Mouse (Mus musculus) neural tube, embryonic 14.5 days (tissue): Measurements from ENCODE around the gene Ahdc1. TPM values are rescaled to one million over a fixed set of nuclear protein-coding genes. Genes with fewer than 3 reads are reported as not detected.

ENCODE experiments used
- ATAC-seq: fragments of 200-750 bp; cut with Nextera tagmentation; 2 replicates; pipeline ENCODE4 v1.8.0; 2017; ENCODE audit warnings: low read depth, mild to moderate bottlenecking, moderate TSS enrichment, moderate library complexity
- H3K27ac ChIP-seq: fragments of 300-500 bp; sonication (generic); 2 replicates; pipeline ENCODE4 v1.5.1; 2014; ENCODE audit warnings: low read depth, mild to moderate bottlenecking, control low read depth, low read length, moderate library complexity, mixed read lengths
- H3K27me3 ChIP-seq: fragments of 300-500 bp; sonication (generic); 2 replicates; pipeline ENCODE4 v1.6.1; 2014; ENCODE audit warnings: low read length; ENCODE audit not compliant: control insufficient read depth, insufficient read depth
- H3K36me3 ChIP-seq: fragments of 300-500 bp; sonication (generic); 2 replicates; pipeline ENCODE4 v1.6.1; 2014; ENCODE audit warnings: low read length, mixed read lengths; ENCODE audit not compliant: control insufficient read depth, insufficient read depth
- H3K4me1 ChIP-seq: fragments of 300-500 bp; sonication (generic); 2 replicates; pipeline ENCODE4 v1.6.1; 2014; ENCODE audit warnings: low read length; ENCODE audit not compliant: control insufficient read depth, insufficient read depth
- H3K4me2 ChIP-seq: fragments of 300-500 bp; sonication (generic); 2 replicates; pipeline ENCODE4 v1.6.1; 2014; ENCODE audit warnings: mild to moderate bottlenecking, low read depth, low read length, control low read depth
- H3K4me3 ChIP-seq: fragments of 300-500 bp; sonication (generic); 2 replicates; pipeline ENCODE4 v1.5.1; 2014; ENCODE audit warnings: low read depth, low read length, control low read depth, mixed read lengths
- H3K9ac ChIP-seq: fragments of 300-500 bp; sonication (generic); replicated peaks from 2 replicates; pipeline ENCODE4 v1.6.1; 2014; ENCODE audit warnings: low read depth, mild to moderate bottlenecking, control low read depth, low read length, mixed read lengths
- H3K9me3 ChIP-seq: fragments of 300-500 bp; sonication (generic); 2 replicates; pipeline ENCODE4 v1.6.1; 2016; ENCODE audit warnings: low read length; ENCODE audit not compliant: control insufficient read depth
- whole genome bisulfite sequencing: fragments of 180-500 bp; shearing (Covaris S2); extraction: QIAGEN DNeasy Blood & Tissue Kit; methylation state at CpG from one replicate; pipeline ENCODE4 v1.1.7; 2014; 5-methylcytosine and 5-hydroxymethylcytosine counted together
- polyA plus RNA-seq: library from polyadenylated mRNA; unstranded; fragments of >200 nt; fragmentation: Nextera tagmentation; extraction: Ambion mirVana; gene quantifications from 2 replicates; pipeline ENCODE4 v1.2.1, GENCODE M21; 2014

The Ahdc1 gene
- polyA plus RNA-seq, 1 experiment from 2014 or later = 13.1 TPM

DNA sequence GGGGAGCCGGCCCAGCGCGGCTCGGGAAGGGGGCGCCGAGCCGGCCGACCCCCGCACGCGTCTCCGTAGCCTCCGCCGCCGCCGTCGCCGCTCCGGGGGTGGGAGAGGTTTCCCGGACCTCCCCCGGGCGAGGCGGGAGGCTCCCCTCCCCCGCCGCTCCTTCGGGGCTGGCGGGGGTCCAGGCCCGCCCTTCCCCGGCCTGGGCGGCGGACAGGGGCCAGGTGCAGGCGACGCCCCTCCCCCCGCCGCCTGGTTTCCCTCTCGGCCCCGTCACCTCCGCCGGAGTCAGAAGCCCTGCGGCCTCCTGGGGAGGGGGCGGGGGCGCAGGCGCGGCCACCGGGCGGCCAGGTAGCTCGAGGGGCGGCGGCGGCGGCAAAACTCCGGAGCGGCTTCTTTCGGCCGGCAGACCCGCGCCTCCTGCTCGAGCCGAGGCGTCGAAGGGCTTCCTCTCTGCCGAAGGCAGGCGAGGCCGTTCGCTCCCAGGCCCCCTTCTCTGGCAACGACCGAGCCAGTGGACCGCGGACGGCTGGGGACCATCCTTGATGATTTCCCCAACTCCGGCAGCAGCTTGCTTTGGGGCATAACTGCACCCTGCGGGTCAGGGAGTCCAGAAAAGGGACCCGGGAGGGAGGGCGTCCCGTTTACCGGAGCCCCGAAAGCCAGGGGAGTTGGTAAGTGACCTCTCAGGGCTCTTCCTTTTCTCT, 28.2 kb downstream of the Ahdc1 start:
- Histone ChIP-seq H3K9ac (peak overlapping the region; percentile 71), H3K4me1 (peaks cover 61% of the 10 kb centered on the region), H3K27ac (peak overlapping the region; percentile 60), H3K9me3 (no peaks in the 10 kb centered on the region), H3K36me3 (no peaks in the 10 kb centered on the region; the same call in 1 of the 2 replicates), H3K4me3 (peak overlapping the region; percentile 52), H3K4me2 (peak overlapping the region; percentile 100), H3K27me3 (no peaks in the 10 kb centered on the region)
- WGBS = under 1% methylated on average over 34 of the region's 77 CpGs
- no peak for ATAC-seq

DNA sequence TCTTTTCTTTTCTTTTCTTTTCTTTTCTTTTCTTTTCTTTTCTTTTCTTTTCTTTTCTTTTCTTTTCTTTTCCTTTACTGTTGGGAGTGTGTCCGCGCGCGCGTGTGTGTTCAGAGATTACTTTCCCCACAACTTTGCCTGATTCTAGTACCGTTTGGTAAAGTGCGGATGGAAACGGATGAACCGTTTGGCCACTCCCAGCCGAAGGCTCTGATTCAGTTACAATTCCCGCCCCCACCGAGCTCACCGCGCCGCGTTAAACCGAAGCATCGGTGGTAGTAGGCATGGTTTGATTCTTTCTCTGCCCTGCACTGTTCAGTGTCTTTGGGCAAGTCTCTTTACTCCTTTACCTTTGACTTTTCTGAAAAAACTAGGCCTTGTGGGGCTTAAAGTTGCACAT, 28.8 kb downstream of the Ahdc1 start:
- H3K27me3 ChIP-seq = no peaks in the 10 kb centered on the region
- H3K4me1 ChIP-seq = peaks cover 67% of the 10 kb centered on the region
- H3K4me2 ChIP-seq = peak overlapping the region; percentile 100
- H3K27ac ChIP-seq = no peak overlapping the region
- H3K9ac ChIP-seq = 0 out of 2 replicates have a peak overlapping the region, but pooled peaks have one; percentile 0
- 13% methylated on average over 18 of the region's 18 CpGs for WGBS
- peak overlapping the region; percentile 52; the same call in 1 of the 2 replicates for H3K4me3 ChIP-seq
- H3K9me3 ChIP-seq = no peaks in the 10 kb centered on the region
- H3K36me3 ChIP-seq = no peaks in the 10 kb centered on the region; the same call in 1 of the 2 replicates
- ATAC-seq = no peak

DNA sequence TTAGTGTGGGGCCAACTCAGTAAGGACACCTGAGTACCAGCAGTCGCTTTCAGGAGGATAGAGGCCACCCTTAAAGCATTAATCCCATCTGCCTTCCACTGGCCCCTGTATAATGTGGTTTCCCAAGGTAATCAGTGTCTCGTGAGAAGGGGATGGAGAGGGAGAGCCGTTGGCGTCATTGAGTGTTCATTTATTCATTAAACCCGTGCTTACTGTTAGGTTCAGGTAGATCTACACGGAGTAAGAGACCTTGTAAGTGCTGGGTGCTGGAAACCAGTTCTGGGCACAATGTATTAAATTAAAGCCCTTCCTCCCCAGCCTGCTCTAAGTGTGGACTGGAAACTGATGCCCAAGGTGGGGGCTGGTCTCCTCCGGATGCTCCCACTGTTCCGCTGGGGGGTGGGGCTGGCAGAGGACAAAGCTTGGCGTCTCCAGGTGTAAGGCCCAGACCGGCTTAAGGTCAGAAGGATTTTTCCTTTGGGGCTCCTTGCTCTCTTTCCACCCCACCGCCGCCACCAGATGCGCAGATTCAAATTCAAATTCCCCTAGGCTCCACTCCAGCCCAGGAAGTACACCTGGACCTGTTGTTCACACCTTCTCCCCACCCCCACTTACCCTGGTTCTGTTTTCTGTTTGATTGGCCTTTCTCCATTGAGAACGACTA, 29.3 kb downstream of the Ahdc1 start:
- Histone ChIP-seq H3K4me2 (peak overlapping the region; percentile 100; the same call in 1 of the 2 replicates), H3K27ac (no peak overlapping the region), H3K36me3 (no peaks in the 10 kb centered on the region; the same call in 1 of the 2 replicates), H3K4me1 (peaks cover 70% of the 10 kb centered on the region), H3K9me3 (no peaks in the 10 kb centered on the region), H3K9ac (0 out of 2 replicates have a peak overlapping the region, but pooled peaks have one; percentile 0), H3K27me3 (no peaks in the 10 kb centered on the region), H3K4me3 (no peak overlapping the region)
- ATAC-seq = no peak
- WGBS = 44% methylated on average over 14 of the region's 14 CpGs

DNA sequence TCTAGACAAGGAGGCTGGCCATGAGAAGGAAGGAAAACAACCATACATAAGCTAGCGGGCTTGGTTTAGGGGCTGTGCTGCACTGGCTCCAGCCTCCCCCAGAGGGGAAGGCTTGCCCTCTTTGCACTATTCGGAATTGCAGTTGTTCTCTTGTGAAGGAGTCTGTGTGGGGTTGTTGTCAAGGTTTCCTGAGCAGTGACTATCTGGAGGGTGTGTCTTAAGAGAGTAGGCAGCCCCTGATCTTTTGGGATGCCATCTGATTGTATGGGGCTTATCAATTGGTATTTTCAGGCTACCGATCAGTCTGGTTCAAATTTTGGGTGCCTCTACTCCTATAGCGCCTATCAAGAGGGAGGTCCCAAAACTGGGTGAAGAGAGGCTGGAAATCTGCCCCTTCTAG, 31.2 kb downstream of the Ahdc1 start:
- Histone ChIP-seq H3K27ac (peak overlapping the region; percentile 74), H3K4me3 (no peak overlapping the region), H3K36me3 (no peaks in the 10 kb centered on the region), H3K27me3 (no peaks in the 10 kb centered on the region), H3K9me3 (no peaks in the 10 kb centered on the region), H3K9ac (no peak overlapping the region), H3K4me1 (peaks cover 85% of the 10 kb centered on the region), H3K4me2 (peak overlapping the region; percentile 33; the same call in 1 of the 2 replicates)
- WGBS = 25% methylated on average over 4 of the region's 4 CpGs
- ATAC-seq = no peak

DNA sequence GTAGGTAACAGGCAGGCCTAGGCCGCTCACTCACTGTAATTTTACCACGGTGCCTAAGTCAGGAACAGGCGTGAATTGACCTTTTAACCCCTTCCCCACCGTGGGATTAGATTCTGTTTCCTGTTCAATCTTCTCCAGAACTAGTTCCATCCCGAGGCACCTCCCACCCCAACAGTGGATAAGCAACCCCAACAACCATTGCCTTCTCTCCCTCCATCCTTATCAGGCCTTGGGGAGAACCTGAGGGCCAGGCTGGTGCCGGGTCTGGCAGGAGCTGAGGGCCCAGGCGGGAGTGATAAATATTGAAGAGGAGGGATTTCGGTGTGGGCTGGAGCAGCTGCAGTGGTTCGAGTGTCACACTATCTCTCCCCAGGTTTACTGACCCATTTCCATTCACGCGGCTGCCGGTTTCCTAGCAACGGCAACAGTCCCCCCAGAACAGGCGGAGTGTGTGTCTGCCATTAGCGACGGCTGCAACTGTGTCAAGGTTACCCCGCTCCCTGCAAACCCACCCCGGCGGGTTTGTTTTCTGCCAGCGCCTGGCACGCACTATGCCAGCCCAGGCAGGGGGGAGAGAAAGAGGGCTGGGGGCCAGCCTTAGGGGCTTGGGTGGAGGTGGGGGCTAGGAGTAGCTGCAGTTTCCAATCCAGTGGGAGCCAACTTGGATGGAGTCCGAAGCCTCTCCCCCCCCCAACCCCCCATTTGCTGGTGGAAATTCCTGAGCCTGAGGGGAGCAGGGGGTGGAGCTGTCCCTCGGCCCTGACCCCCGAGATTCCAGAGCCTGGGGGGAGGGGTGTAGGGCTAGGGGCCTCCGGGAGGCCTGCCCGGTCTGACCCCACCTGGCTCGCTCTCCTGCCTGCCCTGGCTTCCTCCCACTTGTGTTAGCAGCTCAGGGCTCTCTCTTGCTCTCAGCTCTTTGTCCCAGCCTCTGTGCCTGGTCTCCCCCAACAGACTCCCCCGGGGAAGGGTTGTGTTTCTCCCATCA, 31.9 kb downstream of the Ahdc1 start:
- peak; percentile 79 for ATAC-seq
- 5% methylated on average over 28 of the region's 28 CpGs for WGBS
- Histone ChIP-seq H3K4me3 (peak overlapping the region; percentile 6; the same call in 1 of the 2 replicates), H3K9me3 (no peaks in the 10 kb centered on the region), H3K27ac (peak overlapping the region; percentile 74), H3K36me3 (no peaks in the 10 kb centered on the region), H3K4me2 (peak overlapping the region; percentile 33), H3K9ac (peak overlapping the region; percentile 25; the same call in 1 of the 2 replicates), H3K27me3 (no peaks in the 10 kb centered on the region), H3K4me1 (peaks cover 91% of the 10 kb centered on the region)

DNA sequence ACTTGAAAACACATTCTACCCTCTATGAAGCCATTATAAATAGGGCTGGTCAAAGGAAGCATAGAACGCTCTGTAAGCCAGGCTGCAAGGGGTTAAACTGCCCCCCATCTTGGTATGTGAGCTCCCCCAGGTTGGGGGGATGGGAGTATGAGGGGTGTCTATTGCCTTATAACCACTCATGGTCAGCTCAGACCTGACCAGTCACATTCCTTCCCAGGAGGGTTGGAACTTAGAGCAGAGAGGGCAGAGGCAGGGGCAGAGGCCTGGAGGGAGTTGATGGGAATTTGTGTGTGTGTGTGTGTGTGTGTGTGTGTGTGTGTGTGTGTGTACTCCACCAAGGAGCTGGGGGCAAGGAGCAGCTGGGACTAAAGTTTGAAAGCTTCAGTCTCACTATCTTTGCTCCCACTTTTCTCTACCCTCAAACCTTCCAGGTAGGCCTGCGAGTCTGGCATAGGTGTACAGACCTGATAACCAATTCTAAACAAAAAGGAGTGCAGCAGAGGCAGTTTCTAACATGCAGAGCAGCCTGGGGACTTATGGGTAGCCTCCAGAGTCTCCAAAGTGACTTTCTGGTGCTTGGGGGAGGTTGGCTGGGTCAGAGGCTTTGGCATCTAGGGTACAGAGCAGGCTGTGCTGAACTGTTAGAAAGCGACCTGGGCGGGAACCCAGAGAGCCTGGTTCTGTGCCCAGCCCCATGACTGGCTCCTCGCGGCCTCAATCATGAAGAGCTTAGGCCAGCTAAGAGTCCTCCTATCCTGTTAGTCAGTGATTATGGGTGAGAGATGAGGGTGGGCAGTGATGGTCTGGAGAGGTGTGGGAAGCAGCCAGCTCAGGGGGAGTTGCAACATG, 33.0 kb downstream of the Ahdc1 start:
- no peaks in the 10 kb centered on the region for H3K9me3 ChIP-seq
- H3K36me3 ChIP-seq = no peaks in the 10 kb centered on the region
- ATAC-seq = no peak
- no peaks in the 10 kb centered on the region for H3K27me3 ChIP-seq
- peak overlapping the region; percentile 74; the same call in 1 of the 2 replicates for H3K27ac ChIP-seq
- H3K4me3 ChIP-seq = no peak overlapping the region
- no peak overlapping the region for H3K4me2 ChIP-seq
- H3K4me1 ChIP-seq = peaks cover 89% of the 10 kb centered on the region
- H3K9ac ChIP-seq = peak overlapping the region; percentile 25; the same call in 1 of the 2 replicates
- WGBS = 51% methylated on average over 6 of the region's 6 CpGs

DNA sequence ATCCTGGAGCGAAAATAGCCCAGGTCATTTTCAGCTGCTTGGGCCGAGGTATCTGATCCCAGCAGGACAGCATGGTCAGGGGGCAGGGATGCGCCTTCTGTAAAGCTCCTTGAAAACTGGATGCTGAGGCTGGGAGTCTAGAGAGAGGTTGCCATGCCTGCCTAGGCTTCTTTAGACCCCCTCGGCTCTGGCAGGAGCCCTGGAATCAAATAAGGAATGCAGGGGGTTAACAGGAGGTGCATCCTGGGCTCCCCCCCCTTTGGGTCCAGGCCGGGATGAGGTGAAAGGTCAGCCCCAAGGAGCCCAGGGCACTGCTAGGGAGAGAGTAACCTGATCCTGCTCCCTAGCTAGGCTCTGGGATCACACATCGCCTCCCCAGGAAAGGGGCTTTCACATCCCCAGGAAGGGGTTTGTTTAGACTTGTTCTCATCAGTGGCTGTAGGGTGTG, 33.6 kb downstream of the Ahdc1 start:
- no peak for ATAC-seq
- no peaks in the 10 kb centered on the region for H3K27me3 ChIP-seq
- no peak overlapping the region for H3K27ac ChIP-seq
- H3K9me3 ChIP-seq = no peaks in the 10 kb centered on the region
- H3K4me3 ChIP-seq = no peak overlapping the region
- H3K9ac ChIP-seq = 0 out of 2 replicates have a peak overlapping the region, but pooled peaks have one; percentile 25
- WGBS = 26% methylated on average over 6 of the region's 6 CpGs
- H3K4me1 ChIP-seq = peaks cover 89% of the 10 kb centered on the region
- no peak overlapping the region for H3K4me2 ChIP-seq
- no peaks in the 10 kb centered on the region for H3K36me3 ChIP-seq
